Mouse (Mus musculus) midbrain, embryonic 14.5 days (tissue): Measurements from ENCODE around the gene Hivep2. TPM values are rescaled to one million over a fixed set of nuclear protein-coding genes. Genes with fewer than 3 reads are reported as not detected.

Source experiments
- ATAC-seq: fragments of 200-750 bp; cut with Nextera tagmentation; 2 replicates; pipeline ENCODE4 v1.8.0; 2017; ENCODE audit warnings: moderate number of reproducible peaks, moderate library complexity; ENCODE audit not compliant: low FRiP score, low TSS enrichment
- DNase-seq: peaks from one replicate; pipeline ENCODE4 v3.0.0-alpha.2; 2015
- H3K27ac ChIP-seq: fragments of 300-500 bp; sonication (generic); replicated peaks from 2 replicates; pipeline ENCODE4 v1.5.1; 2014; ENCODE audit warnings: mild to moderate bottlenecking, low read depth, low read length, moderate library complexity
- H3K27me3 ChIP-seq: fragments of 300-500 bp; sonication (generic); 2 replicates; pipeline ENCODE4 v1.6.1; 2014; ENCODE audit warnings: low read length, control low read depth, mixed read lengths; ENCODE audit not compliant: control insufficient read depth, insufficient read depth
- H3K36me3 ChIP-seq: fragments of 300-500 bp; sonication (generic); 2 replicates; pipeline ENCODE4 v1.6.1; 2014; ENCODE audit warnings: low read length, control low read depth; ENCODE audit not compliant: control insufficient read depth, insufficient read depth
- H3K4me1 ChIP-seq: fragments of 300-500 bp; sonication (generic); 2 replicates; pipeline ENCODE4 v1.6.1; 2014; ENCODE audit warnings: mild to moderate bottlenecking, antibody characterized with exemption, low read length, control low read depth; ENCODE audit not compliant: control insufficient read depth, insufficient read depth
- H3K4me2 ChIP-seq: fragments of 300-500 bp; sonication (generic); 2 replicates; pipeline ENCODE4 v1.6.1; 2014; ENCODE audit warnings: mild to moderate bottlenecking, low read length, moderate library complexity
- H3K4me3 ChIP-seq: fragments of 300-500 bp; sonication (generic); replicated peaks from 2 replicates; pipeline ENCODE4 v1.5.1; 2014; ENCODE audit warnings: low read depth, low read length
- H3K9ac ChIP-seq: fragments of 300-500 bp; sonication (generic); replicated peaks from 2 replicates; pipeline ENCODE4 v1.6.1; 2014; ENCODE audit warnings: mild to moderate bottlenecking, low read length, moderate library complexity
- H3K9me3 ChIP-seq: fragments of 300-500 bp; sonication (generic); 2 replicates; pipeline ENCODE4 v1.6.1; 2016; ENCODE audit warnings: low read length, control low read depth, mixed read lengths; ENCODE audit not compliant: control insufficient read depth
- WGBS: fragments of 180-500 bp; shearing (Covaris S2); extraction: QIAGEN DNeasy Blood & Tissue Kit; methylation state at CpG from one replicate; pipeline ENCODE4 v1.1.7; 2014; 5-methylcytosine and 5-hydroxymethylcytosine counted together
- polyA plus RNA-seq: library from polyadenylated mRNA; unstranded; fragments of >200 nt; fragmentation: Nextera tagmentation; extraction: Ambion mirVana; gene quantifications from 2 replicates; pipeline ENCODE4 v1.2.1, GENCODE M21; 2014

Gene Hivep2
- polyA plus RNA-seq, 1 experiment from 2014 or later, result 12.8 TPM

- no peak overlapping the region for H3K4me2 ChIP-seq
- no peaks in the 10 kb centered on the region for H3K36me3 ChIP-seq
- DNase-seq, result no peak
- no peaks in the 10 kb centered on the region for H3K27me3 ChIP-seq
- WGBS, result 41% methylated on average over 7 of the region's 7 CpGs
- H3K9me3 ChIP-seq, result no peaks in the 10 kb centered on the region
- H3K9ac ChIP-seq, result no peak overlapping the region
- H3K4me3 ChIP-seq, result no peak overlapping the region
- 0 out of 2 replicates have a peak, but pooled peaks cover 14% of the 10 kb centered on the region for H3K4me1 ChIP-seq
- no peak for ATAC-seq
- no peak overlapping the region for H3K27ac ChIP-seq
Observed at GRCm38 (mm10) chr10:14020253-14020652, 54.4 kb downstream of the Hivep2 start.

GRCm38 (mm10) chr10:14024971-14025370 lies 59.1 kb downstream of the Hivep2 start:
- no peak overlapping the region for H3K4me3 ChIP-seq
- H3K4me2 ChIP-seq, result no peak overlapping the region
- ATAC-seq (no peak), DNase-seq (no peak)
- H3K4me1 ChIP-seq, result 0 out of 2 replicates have a peak, but pooled peaks cover 5% of the 10 kb centered on the region
- H3K36me3 ChIP-seq, result no peaks in the 10 kb centered on the region
- WGBS, result 92% methylated on average over 7 of the region's 7 CpGs
- H3K9me3 ChIP-seq, result no peaks in the 10 kb centered on the region
- H3K27ac ChIP-seq, result no peak overlapping the region
- H3K9ac ChIP-seq, result no peak overlapping the region
- no peaks in the 10 kb centered on the region for H3K27me3 ChIP-seq

- Histone ChIP-seq H3K27me3 (no peaks in the 10 kb centered on the region), H3K36me3 (no peaks in the 10 kb centered on the region), H3K4me2 (no peak overlapping the region), H3K27ac (no peak overlapping the region), H3K4me3 (no peak overlapping the region), H3K9me3 (no peaks in the 10 kb centered on the region), H3K9ac (no peak overlapping the region), H3K4me1 (no peaks in the 10 kb centered on the region)
- ATAC-seq (no peak), DNase-seq (no peak)
- WGBS, result 77% methylated on average over 1 of the region's 1 CpGs
Observed at GRCm38 (mm10) chr10:14027751-14028150, 61.9 kb downstream of the Hivep2 start.

- Histone ChIP-seq H3K4me3 (no peak overlapping the region), H3K36me3 (no peaks in the 10 kb centered on the region), H3K27me3 (no peaks in the 10 kb centered on the region), H3K27ac (no peak overlapping the region), H3K9me3 (no peaks in the 10 kb centered on the region), H3K4me2 (no peak overlapping the region), H3K9ac (no peak overlapping the region), H3K4me1 (no peaks in the 10 kb centered on the region)
- DNase-seq (no peak), ATAC-seq (no peak)
- 93% methylated on average over 7 of the region's 7 CpGs for WGBS
Observed at GRCm38 (mm10) chr10:14028956-14029355, 63.1 kb downstream of the Hivep2 start.

- Histone ChIP-seq H3K4me2 (no peak overlapping the region), H3K27ac (no peak overlapping the region), H3K9me3 (no peaks in the 10 kb centered on the region), H3K36me3 (no peaks in the 10 kb centered on the region), H3K27me3 (no peaks in the 10 kb centered on the region), H3K4me3 (no peak overlapping the region), H3K9ac (no peak overlapping the region), H3K4me1 (no peaks in the 10 kb centered on the region)
- ATAC-seq, result no peak
- no peak for DNase-seq
- WGBS, result 94% methylated on average over 14 of the region's 14 CpGs
Observed at GRCm38 (mm10) chr10:14030458-14031035, 64.7 kb downstream of the Hivep2 start.

- H3K36me3 ChIP-seq, result no peaks in the 10 kb centered on the region
- no peaks in the 10 kb centered on the region for H3K9me3 ChIP-seq
- H3K4me2 ChIP-seq, result no peak overlapping the region
- no peak for ATAC-seq
- WGBS, result 93% methylated on average over 2 of the region's 2 CpGs
- no peak overlapping the region for H3K27ac ChIP-seq
- no peaks in the 10 kb centered on the region for H3K27me3 ChIP-seq
- DNase-seq, result no peak
- no peak overlapping the region for H3K9ac ChIP-seq
- no peak overlapping the region for H3K4me3 ChIP-seq
- H3K4me1 ChIP-seq, result no peaks in the 10 kb centered on the region
Observed at GRCm38 (mm10) chr10:14032532-14032931, 66.7 kb downstream of the Hivep2 start.

GRCm38 (mm10) chr10:14034046-14034445 lies 68.2 kb downstream of the Hivep2 start:
- no peaks in the 10 kb centered on the region for H3K9me3 ChIP-seq
- H3K27ac ChIP-seq, result no peak overlapping the region
- WGBS, result 94% methylated on average over 7 of the region's 7 CpGs
- no peak for DNase-seq
- no peak overlapping the region for H3K4me3 ChIP-seq
- H3K36me3 ChIP-seq, result no peaks in the 10 kb centered on the region
- no peak overlapping the region for H3K4me2 ChIP-seq
- no peak for ATAC-seq
- H3K9ac ChIP-seq, result no peak overlapping the region
- H3K27me3 ChIP-seq, result no peaks in the 10 kb centered on the region
- H3K4me1 ChIP-seq, result no peaks in the 10 kb centered on the region

- no peaks in the 10 kb centered on the region for H3K4me1 ChIP-seq
- no peak overlapping the region for H3K9ac ChIP-seq
- H3K4me2 ChIP-seq, result no peak overlapping the region
- DNase-seq, result no peak
- no peaks in the 10 kb centered on the region for H3K9me3 ChIP-seq
- H3K27me3 ChIP-seq, result no peaks in the 10 kb centered on the region
- H3K27ac ChIP-seq, result no peak overlapping the region
- H3K4me3 ChIP-seq, result no peak overlapping the region
- no peak for ATAC-seq
- H3K36me3 ChIP-seq, result no peaks in the 10 kb centered on the region
- 92% methylated on average over 7 of the region's 7 CpGs for WGBS
Observed at GRCm38 (mm10) chr10:14034790-14035189, 68.9 kb downstream of the Hivep2 start.

- DNase-seq (no peak), ATAC-seq (no peak)
- WGBS, result 65% methylated on average over 5 of the region's 5 CpGs
- Histone ChIP-seq H3K9ac (no peak overlapping the region), H3K4me1 (no peaks in the 10 kb centered on the region), H3K36me3 (no peaks in the 10 kb centered on the region), H3K4me2 (no peak overlapping the region), H3K9me3 (no peaks in the 10 kb centered on the region), H3K4me3 (no peak overlapping the region), H3K27me3 (no peaks in the 10 kb centered on the region), H3K27ac (no peak overlapping the region)
Observed at GRCm38 (mm10) chr10:14035607-14036006, 69.7 kb downstream of the Hivep2 start.
